Mouse (Mus musculus) brain, embryonic 14.5 days (tissue): ENCODE results near the gene Sgms1.

Experiments used
- CTCF ChIP-seq: fragments of 200-500 bp; IDR thresholded peaks from 2 replicates; pipeline ENCODE4 v1.5.1; 2012; ENCODE audit warnings: inconsistent platforms, mild to moderate bottlenecking, moderate library complexity, borderline replicate concordance; ENCODE audit not compliant: insufficient read depth, insufficient read length; ENCODE audit errors: extremely low read depth
- POLR2A ChIP-seq: fragments of 200-500 bp; IDR thresholded peaks from 2 replicates; pipeline ENCODE4 v1.6.1; 2012; ENCODE audit warnings: mild to moderate bottlenecking, inconsistent platforms, borderline replicate concordance; ENCODE audit not compliant: poor library complexity, insufficient read depth, insufficient read length, severe bottlenecking; ENCODE audit errors: extremely low read depth

- TF ChIP-seq POLR2A: no peak
- TF ChIP-seq CTCF: no peak
These were observed 195.4 kb downstream of the Sgms1 start for GRCm38 (mm10) chr19:32194074-32194473.
